Mouse (Mus musculus) liver, embryonic 16.5 days (tissue): ENCODE data around the gene Npy4r. TPM values are rescaled to one million over a fixed set of nuclear protein-coding genes. Genes with fewer than 3 reads are reported as not detected.

Source experiments
- ATAC-seq: fragments of 200-750 bp; cut with Nextera tagmentation; 2 replicates; pipeline ENCODE4 v1.8.0; 2017; ENCODE audit warnings: low read depth, mild to moderate bottlenecking, moderate number of reproducible peaks, moderate library complexity
- H3K27ac ChIP-seq: fragments of 300-500 bp; sonication (generic); 2 replicates; pipeline ENCODE4 v1.5.1; 2014; ENCODE audit warnings: mild to moderate bottlenecking, low read length
- H3K27me3 ChIP-seq: fragments of 300-500 bp; sonication (generic); 2 replicates; pipeline ENCODE4 v1.6.1; 2014; ENCODE audit warnings: low read depth, low read length, mixed read lengths; ENCODE audit not compliant: control insufficient read depth, insufficient read depth
- H3K36me3 ChIP-seq: fragments of 300-500 bp; sonication (generic); 2 replicates; pipeline ENCODE4 v1.6.1; 2014; ENCODE audit warnings: mild to moderate bottlenecking; ENCODE audit not compliant: control insufficient read depth, insufficient read depth
- H3K4me1 ChIP-seq: fragments of 300-500 bp; sonication (generic); 2 replicates; pipeline ENCODE4 v1.6.1; 2014; ENCODE audit warnings: low read depth, low read length, mixed read lengths; ENCODE audit not compliant: control insufficient read depth
- H3K4me2 ChIP-seq: fragments of 300-500 bp; sonication (generic); 2 replicates; pipeline ENCODE4 v1.6.1; 2014; ENCODE audit warnings: low read depth, low read length, mixed read lengths
- H3K4me3 ChIP-seq: fragments of 300-500 bp; sonication (generic); 2 replicates; pipeline ENCODE4 v1.5.1; 2014; ENCODE audit warnings: low read depth, mild to moderate bottlenecking, low read length
- H3K9ac ChIP-seq: fragments of 300-500 bp; sonication (generic); 2 replicates; pipeline ENCODE4 v1.6.1; 2014; ENCODE audit warnings: low read depth, low read length
- H3K9me3 ChIP-seq: fragments of 300-500 bp; sonication (generic); replicated peaks from 2 replicates; pipeline ENCODE4 v1.6.1; 2016; ENCODE audit warnings: low read length; ENCODE audit not compliant: control insufficient read depth
- WGBS: fragments of 180-500 bp; shearing (Covaris S2); extraction: QIAGEN DNeasy Blood & Tissue Kit; methylation state at CpG from one replicate; pipeline ENCODE4 v1.1.7; 2014; ENCODE audit not compliant: insufficient replicate concordance; 5-methylcytosine and 5-hydroxymethylcytosine counted together
- polyA plus RNA-seq: library from polyadenylated mRNA; unstranded; fragments of >200 nt; fragmentation: Nextera tagmentation; extraction: Ambion mirVana; gene quantifications from 2 replicates; pipeline ENCODE4 v1.2.1, GENCODE M21; 2015

The Npy4r gene
- not detected in 2 replicates for polyA plus RNA-seq

GRCm38 (mm10) chr14:34152342-34152741 is at the start of gene Npy4r:
Gene Npy4r, minus strand, starts transcription at chr14:34152489.
- Histone ChIP-seq H3K4me3 (no peak within 1 kb of the TSS), H3K27me3 (no peaks in the 10 kb centered on the region), H3K27ac (no peak within 1 kb of the TSS), H3K4me2 (no peak within 1 kb of the TSS), H3K4me1 (no peaks in the 10 kb centered on the region), H3K9me3 (no peaks in the 10 kb centered on the region), H3K9ac (no peak within 1 kb of the TSS), H3K36me3 (no peaks in the 10 kb centered on the region)
- WGBS: 11% methylated on average over 16 of the region's 16 CpGs
- ATAC-seq: peak; percentile 69

- Histone ChIP-seq H3K4me1 (no peaks in the 10 kb centered on the region; the same call in 1 of the 2 replicates), H3K27me3 (peaks cover 13% of the 10 kb centered on the region), H3K9ac (peak within 1 kb of the TSS; percentile 16; the same call in 1 of the 2 replicates), H3K27ac (no peak within 1 kb of the TSS), H3K4me3 (peak within 1 kb of the TSS; percentile 57), H3K4me2 (peak within 1 kb of the TSS; percentile 65), H3K36me3 (no peaks in the 10 kb centered on the region), H3K9me3 (no peaks in the 10 kb centered on the region)
- WGBS: 4% methylated on average over 47 of the region's 52 CpGs
- no peak for ATAC-seq
These were observed 49.1 kb upstream of the Npy4r start, which contains the start of gene Gprin2 for GRCm38 (mm10) chr14:34201231-34202035. Gene Gprin2, minus strand, starts transcription at chr14:34201653.

- WGBS: 8% methylated on average over 19 of the region's 19 CpGs
- no peak; the same call in 1 of the 2 replicates for ATAC-seq
- H3K36me3 ChIP-seq: no peaks in the 10 kb centered on the region
- H3K27me3 ChIP-seq: peaks cover 13% of the 10 kb centered on the region
- peak overlapping the region; percentile 65 for H3K4me2 ChIP-seq
- H3K9ac ChIP-seq: no peak overlapping the region
- peak overlapping the region; percentile 57 for H3K4me3 ChIP-seq
- H3K9me3 ChIP-seq: no peaks in the 10 kb centered on the region
- no peak overlapping the region for H3K27ac ChIP-seq
- H3K4me1 ChIP-seq: no peaks in the 10 kb centered on the region; the same call in 1 of the 2 replicates
These were observed 48.5 kb upstream of the Npy4r start for GRCm38 (mm10) chr14:34200738-34201230.

- Histone ChIP-seq H3K9me3 (no peaks in the 10 kb centered on the region), H3K4me2 (no peak overlapping the region), H3K9ac (no peak overlapping the region), H3K4me3 (no peak overlapping the region), H3K36me3 (no peaks in the 10 kb centered on the region), H3K27me3 (peaks cover 13% of the 10 kb centered on the region), H3K4me1 (no peaks in the 10 kb centered on the region; the same call in 1 of the 2 replicates), H3K27ac (no peak overlapping the region)
- WGBS: 28% methylated on average over 4 of the region's 4 CpGs
- no peak for ATAC-seq
These were observed 44.4 kb upstream of the Npy4r start for GRCm38 (mm10) chr14:34196706-34197105.

GRCm38 (mm10) chr14:34195466-34195865 is 43.2 kb upstream of the Npy4r start:
- no peak overlapping the region for H3K9ac ChIP-seq
- H3K27ac ChIP-seq: no peak overlapping the region
- H3K27me3 ChIP-seq: peaks cover 3% of the 10 kb centered on the region
- H3K36me3 ChIP-seq: no peaks in the 10 kb centered on the region
- no peaks in the 10 kb centered on the region; the same call in 1 of the 2 replicates for H3K4me1 ChIP-seq
- no peaks in the 10 kb centered on the region for H3K9me3 ChIP-seq
- ATAC-seq: no peak
- no peak overlapping the region for H3K4me3 ChIP-seq
- WGBS: 66% methylated on average over 15 of the region's 15 CpGs
- H3K4me2 ChIP-seq: no peak overlapping the region

GRCm38 (mm10) chr14:34193879-34194278 is 41.6 kb upstream of the Npy4r start:
- no peaks in the 10 kb centered on the region for H3K4me1 ChIP-seq
- no peaks in the 10 kb centered on the region for H3K27me3 ChIP-seq
- no peak overlapping the region for H3K27ac ChIP-seq
- no peak overlapping the region for H3K4me3 ChIP-seq
- no peak overlapping the region for H3K9ac ChIP-seq
- H3K36me3 ChIP-seq: no peaks in the 10 kb centered on the region
- WGBS: 53% methylated on average over 4 of the region's 4 CpGs
- no peaks in the 10 kb centered on the region for H3K9me3 ChIP-seq
- H3K4me2 ChIP-seq: no peak overlapping the region
- no peak for ATAC-seq

- no peaks in the 10 kb centered on the region for H3K27me3 ChIP-seq
- 33% methylated on average over 7 of the region's 7 CpGs for WGBS
- no peak overlapping the region for H3K27ac ChIP-seq
- no peaks in the 10 kb centered on the region for H3K4me1 ChIP-seq
- no peak overlapping the region for H3K4me3 ChIP-seq
- H3K4me2 ChIP-seq: no peak overlapping the region
- H3K36me3 ChIP-seq: no peaks in the 10 kb centered on the region
- no peak overlapping the region for H3K9ac ChIP-seq
- H3K9me3 ChIP-seq: no peaks in the 10 kb centered on the region
- peak; percentile 72 for ATAC-seq
These were observed 38.1 kb upstream of the Npy4r start for GRCm38 (mm10) chr14:34190361-34190760.

- no peaks in the 10 kb centered on the region for H3K36me3 ChIP-seq
- H3K4me3 ChIP-seq: no peak overlapping the region
- 62% methylated on average over 5 of the region's 5 CpGs for WGBS
- H3K9me3 ChIP-seq: no peaks in the 10 kb centered on the region
- no peak overlapping the region for H3K4me2 ChIP-seq
- no peak overlapping the region for H3K9ac ChIP-seq
- no peak overlapping the region for H3K27ac ChIP-seq
- no peak for ATAC-seq
- no peaks in the 10 kb centered on the region for H3K27me3 ChIP-seq
- H3K4me1 ChIP-seq: no peaks in the 10 kb centered on the region
These were observed 36.3 kb upstream of the Npy4r start for GRCm38 (mm10) chr14:34188629-34189028.

- Histone ChIP-seq H3K9ac (no peak overlapping the region), H3K27me3 (no peaks in the 10 kb centered on the region), H3K9me3 (no peaks in the 10 kb centered on the region), H3K4me1 (no peaks in the 10 kb centered on the region), H3K4me3 (no peak overlapping the region), H3K27ac (no peak overlapping the region), H3K4me2 (no peak overlapping the region), H3K36me3 (no peaks in the 10 kb centered on the region)
- 62% methylated on average over 1 of the region's 1 CpGs for WGBS
- no peak for ATAC-seq
These were observed 30.8 kb upstream of the Npy4r start for GRCm38 (mm10) chr14:34183101-34183500.
